Mouse (Mus musculus): ENCODE measurements around the gene Rptor. TPM values are rescaled to one million over a fixed set of nuclear protein-coding genes. Genes with fewer than 3 reads are reported as not detected.

Gene Rptor
- polyA plus RNA-seq, 1 experiment from 2014 or later: 3.9 TPM

GRCm38 (mm10) chr11:119948305-119948704 is 345.6 kb downstream of the Rptor start:
- Histone ChIP-seq H3K36me3 (ENCODE audit: control insufficient read depth, insufficient read depth) (no peaks in the 10 kb centered on the region), H3K4me3 (ENCODE audit: low read depth, low read length) (no peak overlapping the region), H3K4me2 (ENCODE audit: low read depth, low read length) (no peak overlapping the region), H3K9me3 (replicated peaks; ENCODE audit: control insufficient read depth, low read length) (no peaks in the 10 kb centered on the region), H3K27me3 (ENCODE audit: control insufficient read depth, insufficient read depth, low read depth, low read length) (peaks cover 21% of the 10 kb centered on the region), H3K9ac (ENCODE audit: low read depth, low read length) (0 out of 2 replicates have a peak overlapping the region, but pooled peaks have one; percentile 9), H3K27ac (ENCODE audit: low read length) (no peak overlapping the region; the same call in 1 of the 2 replicates), H3K4me1 (ENCODE audit: control insufficient read depth, low read depth, low read length) (peaks cover 20% of the 10 kb centered on the region)
- no peak for ATAC-seq (ENCODE audit: low read depth)
- 46% methylated on average over 4 of the region's 4 CpGs for WGBS (ENCODE audit: insufficient replicate concordance)

- no peak overlapping the region for H3K4me3 ChIP-seq (ENCODE audit: low read depth, low read length)
- H3K36me3 ChIP-seq (ENCODE audit: control insufficient read depth, insufficient read depth): no peaks in the 10 kb centered on the region
- no peak overlapping the region for H3K9ac ChIP-seq (ENCODE audit: low read depth, low read length)
- no peak overlapping the region for H3K4me2 ChIP-seq (ENCODE audit: low read depth, low read length)
- ATAC-seq (ENCODE audit: low read depth): no peak
- no peaks in the 10 kb centered on the region for H3K9me3 ChIP-seq (replicated peaks; ENCODE audit: control insufficient read depth, low read length)
- 59% methylated on average over 2 of the region's 2 CpGs for WGBS (ENCODE audit: insufficient replicate concordance)
- peaks cover 16% of the 10 kb centered on the region for H3K27me3 ChIP-seq (ENCODE audit: control insufficient read depth, insufficient read depth, low read depth, low read length)
- H3K27ac ChIP-seq (ENCODE audit: low read length): no peak overlapping the region
- H3K4me1 ChIP-seq (ENCODE audit: control insufficient read depth, low read depth, low read length): peaks cover 21% of the 10 kb centered on the region
Measured at GRCm38 (mm10) chr11:119948803-119949202, 346.1 kb downstream of the Rptor start.

Other genes starting within 250 kb of the Rptor start
- gene Sgsh, start 247.4 kb upstream of the Rptor start, polyA plus RNA-seq (2015; fragmentation: Nextera tagmentation; extraction: Ambion mirVana): 1.8 and 2.0 TPM in 2 replicates
- 2.1 and 2.3 TPM in 2 replicates for gene Slc26a11, start 247.3 kb upstream of the Rptor start, polyA plus RNA-seq (2015; fragmentation: Nextera tagmentation; extraction: Ambion mirVana)
- 2.5 and 3.3 TPM in 2 replicates for gene Rnf213, start 209.8 kb upstream of the Rptor start, polyA plus RNA-seq (2015; fragmentation: Nextera tagmentation; extraction: Ambion mirVana)
- 4.5 and 4.6 TPM in 2 replicates for gene Endov, start 111.6 kb upstream of the Rptor start, polyA plus RNA-seq (2015; fragmentation: Nextera tagmentation; extraction: Ambion mirVana)
- 0.02 TPM in 2 replicates for gene Nptx1, start 55.2 kb upstream of the Rptor start, polyA plus RNA-seq (2015; fragmentation: Nextera tagmentation; extraction: Ambion mirVana)

Measured in liver, embryonic 16.5 days (tissue).